Mouse (Mus musculus) Patski (cell line): ENCODE results near the gene Usp47. TPM values are rescaled to one million over a fixed set of nuclear protein-coding genes. Genes with fewer than 3 reads are reported as not detected.
"Not testable (repeated sequence)": the region's sequence is repeated elsewhere in the genome, so short reads cannot be mapped to it uniquely, and the experiment has no call there.

Experiments
- ATAC-seq: fragments of 100-300 bp; one replicate; pipeline ENCODE4 v1.8.0; 2021
- CTCF ChIA-PET: fragments of 350-600 bp; sonication (Branson Sonifier 250); formaldehyde crosslinking; loops from one replicate; lab custom pipeline; 2022; ENCODE audit warnings: inconsistent platforms; lab: Charles Lee
- POLR2A ChIA-PET: fragments of 350-600 bp; sonication (Branson Sonifier 250); formaldehyde crosslinking; loops from one replicate; lab custom pipeline; 2022; ENCODE audit warnings: antibody characterized with exemption, inconsistent platforms; lab: Charles Lee
- DNase-seq: peaks from one replicate; pipeline ENCODE4 v3.0.0-alpha.2; 2011; ENCODE audit warnings: low read depth, low spot score
- H3K27me3 ChIP-seq: fragments of 371-371 bp; one replicate; pipeline ENCODE4 v1.5.1; 2021
- CTCF ChIP-seq: fragments of 100-300 bp; IDR thresholded peaks from one replicate; pipeline ENCODE4 v1.5.1; 2021
- in situ Hi-C: fragments of 300-500 bp; cut with MboI; formaldehyde crosslinking; loops from 3 replicates; pipeline ENCODE4 v1.11.1; 2018; ENCODE audit warnings: low pct_unique_long_range_greater_than_20kb, mixed read lengths
- polyA plus RNA-seq: library from polyadenylated mRNA; unstranded; gene quantifications from one replicate; pipeline ENCODE4 v1.2.3, GENCODE M21; 2021

Gene Usp47
- polyA plus RNA-seq, 1 experiment from 2014 or later: 79.3 TPM

DNA sequence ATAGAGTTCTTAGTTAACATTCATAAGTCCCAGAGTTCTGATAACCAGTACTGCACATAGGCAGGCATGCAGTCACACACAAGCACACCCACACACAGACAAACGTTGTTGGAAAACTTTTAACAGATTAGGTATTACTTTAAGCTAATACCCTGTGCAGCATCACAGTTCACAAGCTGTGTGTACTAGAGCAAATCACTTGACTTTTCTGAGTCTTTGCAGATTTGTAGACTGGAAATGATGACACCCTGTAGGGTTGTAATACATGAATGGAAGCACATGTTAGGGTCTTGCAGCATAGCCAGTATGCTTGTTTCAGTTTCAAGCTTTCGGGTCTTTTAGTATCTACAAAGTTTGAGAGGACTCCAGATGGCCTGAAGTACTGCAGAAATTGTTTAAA, 60.9 kb downstream of the Usp47 start:
- ChIA-PET POLR2A (interaction anchor here (0.6 kb wide), 1 partner anchor 102 kb away, joined by 3 read pairs; no protein-coding TSS in a partner anchor), CTCF (interaction anchor here (1.0 to 2.8 kb wide), 5 partner anchors 9 to 284 kb away, joined by 3 to 21 read pairs (median 4); no protein-coding TSS in a partner anchor)
- in situ Hi-C loops: loop anchor here (5.0 kb wide), 1 partner anchor 93 kb away; no protein-coding TSS in a partner anchor
- no peak for TF ChIP-seq CTCF
- ATAC-seq: no peak
- no peak for DNase-seq
- no peaks in the 10 kb centered on the region for H3K27me3 ChIP-seq

DNA sequence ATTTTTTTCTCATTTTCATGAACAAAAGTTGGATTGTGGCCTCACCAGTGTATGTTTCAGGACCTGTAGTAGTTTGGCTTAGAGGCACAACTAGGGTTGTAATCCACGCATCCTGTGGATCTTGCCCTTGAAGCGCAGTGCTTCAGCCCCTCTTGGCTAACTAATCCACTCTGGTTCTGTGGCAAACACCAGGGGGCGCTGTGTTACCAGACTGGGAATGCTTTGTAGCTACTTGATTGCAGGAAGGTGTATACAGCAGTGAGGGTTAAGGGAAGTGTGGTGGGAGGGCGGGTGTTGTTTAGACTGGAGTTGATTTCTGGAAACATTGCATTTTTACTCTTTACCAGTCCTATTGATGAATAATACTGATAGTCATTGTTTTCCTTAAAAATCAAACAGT, 61.8 kb downstream of the Usp47 start:
- TF ChIP-seq CTCF: peak; percentile 83
- ATAC-seq: no peak
- peak; percentile 20 for DNase-seq
- no peaks in the 10 kb centered on the region for H3K27me3 ChIP-seq
- CTCF ChIA-PET: interaction anchor here (0.9 to 2.8 kb wide), 12 partner anchors 10 to 284 kb away, joined by 3 to 21 read pairs (median 4); no protein-coding TSS in a partner anchor
- in situ Hi-C loops: loop anchor here (5.0 kb wide), 1 partner anchor 287 kb away; no protein-coding TSS in a partner anchor
- POLR2A ChIA-PET: no interaction called here

DNA sequence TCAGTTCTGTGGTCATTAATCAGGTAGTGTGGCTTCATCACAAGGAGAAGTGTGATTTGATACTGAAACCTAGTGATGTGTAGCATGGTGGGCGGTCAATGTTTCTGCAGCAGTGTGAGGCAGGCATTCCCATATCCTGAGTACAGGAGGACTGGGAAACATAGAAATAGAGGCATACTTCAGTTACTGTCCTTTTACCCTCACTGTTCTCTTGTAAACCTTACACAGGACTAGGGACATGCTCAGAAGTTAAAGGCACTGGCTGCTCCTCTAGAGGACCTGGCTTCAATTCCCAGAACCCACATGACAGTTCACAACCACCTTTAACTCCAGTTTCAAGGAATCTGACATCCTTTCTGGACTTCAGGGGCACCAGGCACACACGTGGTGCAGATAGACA, 62.9 kb downstream of the Usp47 start:
- ATAC-seq: no peak
- in situ Hi-C loops: loop anchor here (5.0 kb wide), 1 partner anchor 286 kb away; no protein-coding TSS in a partner anchor
- no peak for TF ChIP-seq CTCF
- no peaks in the 10 kb centered on the region for H3K27me3 ChIP-seq
- DNase-seq: no peak
- ChIA-PET CTCF (interaction anchor here (1.0 to 2.8 kb wide), 8 partner anchors 8 to 93 kb away, joined by 3 to 21 read pairs (median 4); no protein-coding TSS in a partner anchor), POLR2A (interaction anchor here (0.6 kb wide), 1 partner anchor 12 kb away, joined by 3 read pairs; no protein-coding TSS in a partner anchor)

DNA sequence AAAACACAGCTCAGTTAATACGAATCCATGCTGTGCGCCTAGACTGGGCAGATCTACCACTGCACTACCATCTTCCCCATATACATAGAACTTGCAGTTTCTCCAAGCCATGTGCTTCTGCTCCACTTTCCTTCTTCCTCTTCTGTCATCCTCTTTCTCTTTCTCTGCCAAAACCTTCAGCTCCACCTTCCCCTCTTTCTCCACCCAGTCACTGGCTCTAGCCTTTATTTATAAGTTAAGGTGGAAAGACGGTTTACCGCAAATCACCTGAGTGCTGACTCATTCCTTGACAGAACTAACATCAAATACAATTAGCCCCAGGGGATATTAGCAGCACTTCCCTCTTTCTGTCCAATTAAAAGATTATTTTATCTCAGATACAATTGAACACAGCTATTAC, 71.6 kb downstream of the Usp47 start:
- in situ Hi-C loops, H3K27me3 ChIP-seq, DNase-seq, POLR2A ChIA-PET, ATAC-seq: not testable (repeated sequence)
- CTCF ChIA-PET: interaction anchor here (1.0 to 1.7 kb wide), 2 partner anchors 9 to 12 kb away, joined by 4 to 5 read pairs; no protein-coding TSS in a partner anchor

DNA sequence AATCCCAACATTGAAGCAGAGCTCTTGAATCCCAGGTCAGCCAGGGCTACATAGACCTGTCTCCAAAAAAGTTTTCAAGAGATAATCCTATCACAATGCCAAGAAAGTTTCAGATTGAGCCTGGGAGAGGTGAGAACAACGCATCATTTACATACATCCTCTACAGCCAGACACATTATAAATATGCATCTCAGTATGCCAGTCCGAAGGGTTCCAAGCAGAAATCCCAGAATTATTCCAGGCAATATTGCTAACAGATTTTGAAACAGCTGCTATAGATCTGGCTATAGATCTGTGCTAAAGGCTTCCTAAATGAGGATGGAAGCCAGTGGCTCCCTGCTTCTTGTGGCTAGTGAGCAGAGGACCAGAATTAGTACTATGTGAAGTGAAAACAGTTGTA, 77.6 kb downstream of the Usp47 start:
- no peaks in the 10 kb centered on the region for H3K27me3 ChIP-seq
- ATAC-seq (no peak), DNase-seq (no peak)
- no peak for TF ChIP-seq CTCF
- in situ Hi-C loops: no loop called here
- ChIA-PET CTCF (interaction anchor here (1.2 to 1.6 kb wide), 3 partner anchors 8 to 39 kb away, joined by 3 to 4 read pairs (median 3); no protein-coding TSS in a partner anchor), POLR2A (no interaction called here)

DNA sequence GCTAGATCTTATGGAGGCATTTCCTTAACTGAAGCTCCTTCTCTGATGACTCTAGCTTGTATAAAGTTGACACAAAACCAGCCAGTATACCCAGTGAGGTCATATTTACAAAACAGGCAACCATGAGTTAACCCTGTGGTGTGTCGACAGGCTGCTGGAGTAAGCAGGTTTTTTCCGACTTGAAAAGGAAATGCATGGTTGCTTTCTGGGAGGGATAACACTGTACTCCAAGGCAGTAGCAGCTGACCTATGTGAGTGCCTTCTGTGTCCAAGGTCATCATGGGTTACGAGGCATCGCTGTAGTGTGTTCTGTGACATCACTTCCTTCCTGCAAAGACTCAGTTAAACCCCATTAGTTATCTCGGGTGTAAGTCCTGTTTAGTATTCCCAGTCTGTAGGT, 79.6 kb downstream of the Usp47 start:
- no peak for TF ChIP-seq CTCF
- H3K27me3 ChIP-seq: no peaks in the 10 kb centered on the region
- DNase-seq (no peak), ATAC-seq (no peak)
- ChIA-PET POLR2A (no interaction called here), CTCF (interaction anchor here (1.1 to 1.6 kb wide), 2 partner anchors 12 to 77 kb away, joined by 3 to 5 read pairs; no protein-coding TSS in a partner anchor)
- in situ Hi-C loops: no loop called here

DNA sequence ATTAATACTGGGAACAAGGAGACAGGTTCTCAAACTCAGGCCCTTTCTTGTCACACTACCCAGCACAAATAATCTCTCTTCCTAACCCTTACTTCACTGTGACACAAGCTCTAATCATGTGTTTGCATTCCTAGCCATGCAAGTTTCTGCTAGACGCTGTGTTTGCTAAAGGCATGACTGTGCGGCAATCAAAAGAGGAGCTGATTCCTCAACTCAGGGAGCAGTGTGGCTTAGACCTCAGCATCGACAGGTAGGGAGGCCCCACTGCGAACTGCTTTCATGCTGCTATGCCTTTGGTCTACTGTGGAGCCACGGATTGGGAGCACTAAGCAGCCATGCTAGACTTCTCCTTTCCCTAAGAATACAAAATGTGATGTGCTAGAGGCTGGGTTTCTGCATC, 80.5 kb downstream of the Usp47 start:
- in situ Hi-C loops: no loop called here
- ATAC-seq (no peak), DNase-seq (no peak)
- POLR2A ChIA-PET: no interaction called here
- H3K27me3 ChIP-seq: no peaks in the 10 kb centered on the region
- CTCF ChIA-PET: interaction anchor here (1.4 to 1.6 kb wide), 2 partner anchors 11 to 50 kb away, joined by 3 to 5 read pairs; no protein-coding TSS in a partner anchor
- no peak for TF ChIP-seq CTCF

DNA sequence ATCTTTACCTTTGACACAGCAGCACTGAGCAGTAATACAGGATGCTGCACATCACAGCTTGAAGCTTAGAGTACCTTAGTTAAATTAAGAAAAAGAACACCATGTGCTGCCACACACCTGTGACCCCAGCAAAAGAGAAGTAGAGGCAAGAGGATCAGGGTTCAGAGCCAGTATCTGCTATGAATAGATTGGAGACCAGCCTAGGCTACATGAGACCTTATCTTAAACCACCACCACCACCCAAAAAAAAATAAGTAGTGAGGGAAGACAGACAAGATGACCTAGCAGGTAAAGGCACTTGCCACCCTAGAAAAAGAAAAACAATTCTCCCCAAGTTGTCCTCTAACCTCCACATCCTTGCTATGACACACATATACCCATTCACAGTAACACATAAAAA, 85.5 kb downstream of the Usp47 start:
- POLR2A ChIA-PET: no interaction called here
- CTCF ChIA-PET: interaction anchor here (0.8 to 2.7 kb wide), 6 partner anchors 8 to 71 kb away, joined by 3 to 7 read pairs (median 4); no protein-coding TSS in a partner anchor
- H3K27me3 ChIP-seq: no peaks in the 10 kb centered on the region
- ATAC-seq: no peak
- TF ChIP-seq CTCF: no peak
- no peak for DNase-seq
- in situ Hi-C loops: no loop called here

DNA sequence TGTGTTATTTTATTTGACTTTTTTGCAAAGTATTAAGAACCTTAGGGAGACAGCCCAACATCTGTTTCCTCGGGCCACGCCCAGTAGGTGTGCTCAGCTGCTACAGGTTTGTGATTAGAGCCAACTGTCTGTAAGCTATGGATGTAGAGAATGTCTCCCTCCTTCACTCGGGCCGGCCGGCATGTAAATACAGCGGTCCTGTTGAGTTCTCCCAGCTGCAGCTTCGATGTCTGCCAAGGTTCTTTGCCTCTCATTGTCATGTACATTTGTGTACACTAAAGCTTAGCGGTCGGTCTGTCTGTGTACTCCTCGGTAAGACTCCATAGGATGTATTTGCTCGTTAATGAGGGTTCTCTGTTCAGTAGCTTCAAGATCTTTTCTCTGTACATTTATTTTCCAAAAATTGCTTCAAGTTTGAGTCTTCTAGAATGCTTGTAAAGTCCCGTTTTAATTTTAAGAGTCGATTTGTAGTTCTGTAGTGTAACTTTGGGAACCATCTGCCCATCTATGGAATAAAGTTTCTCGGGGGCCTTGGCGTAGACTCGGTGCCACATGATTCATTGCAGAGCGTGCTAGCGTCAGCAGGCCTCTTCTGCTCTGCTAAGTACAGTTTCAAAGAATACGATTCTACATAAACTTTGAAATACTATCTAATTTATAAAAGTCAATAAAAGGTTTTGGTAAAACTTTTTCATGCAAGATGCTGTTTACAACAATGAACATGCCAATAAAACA, 87.5 kb downstream of the Usp47 start:
- DNase-seq: no peak
- no peak for ATAC-seq
- ChIA-PET CTCF (interaction anchor here (1.5 to 1.8 kb wide), 2 partner anchors 12 to 25 kb away, joined by 4 to 5 read pairs; no protein-coding TSS in a partner anchor), POLR2A (no interaction called here)
- H3K27me3 ChIP-seq: no peaks in the 10 kb centered on the region
- in situ Hi-C loops: no loop called here
- no peak for TF ChIP-seq CTCF

DNA sequence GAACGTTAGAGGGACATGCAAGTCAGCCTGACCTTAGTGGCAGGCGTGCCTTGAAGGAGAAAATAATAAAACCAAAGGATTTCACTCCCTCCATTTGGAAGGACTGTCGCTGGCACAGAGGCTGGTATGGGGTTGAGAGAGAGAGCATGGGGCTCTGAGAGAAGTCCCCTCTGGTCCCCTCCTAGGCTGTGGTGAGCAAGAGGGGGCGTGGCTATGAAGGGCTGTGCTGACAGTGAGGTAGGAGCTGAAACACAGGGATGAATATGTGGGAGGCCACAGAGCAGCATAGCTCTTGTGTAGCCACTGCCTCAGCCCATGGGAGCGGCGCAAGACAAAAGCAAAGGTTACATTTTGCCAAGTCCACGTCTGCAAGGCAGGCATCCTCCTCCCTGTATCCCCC, 94.2 kb downstream of the Usp47 start:
- ChIA-PET POLR2A (no interaction called here), CTCF (interaction anchor here (1.8 kb wide), 1 partner anchor 9 kb away, joined by 3 read pairs; no protein-coding TSS in a partner anchor)
- no peak for ATAC-seq
- in situ Hi-C loops: no loop called here
- TF ChIP-seq CTCF: no peak
- H3K27me3 ChIP-seq: no peaks in the 10 kb centered on the region
- DNase-seq: no peak

DNA sequence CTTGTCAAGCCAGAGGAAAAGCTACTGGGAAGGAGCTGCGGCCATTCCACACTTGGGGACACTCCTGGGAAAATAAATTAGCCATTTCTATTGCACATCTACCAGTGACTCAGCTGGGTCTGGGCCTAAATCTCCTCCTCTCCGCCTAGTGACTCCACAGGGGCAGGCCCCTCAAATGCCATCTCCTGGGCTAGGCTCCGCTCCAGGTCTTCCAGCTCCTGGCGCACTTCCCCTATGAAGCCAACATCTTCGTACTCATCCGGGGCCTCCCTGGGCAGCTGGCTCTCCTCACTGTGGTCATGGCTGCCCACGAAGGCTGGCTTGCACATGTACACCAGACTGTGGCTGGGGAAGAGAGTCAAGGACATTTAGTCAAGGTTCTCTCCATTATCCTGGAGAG, 94.8 kb downstream of the Usp47 start:
- in situ Hi-C loops: no loop called here
- ChIA-PET POLR2A (no interaction called here), CTCF (interaction anchor here (1.8 kb wide), 1 partner anchor 10 kb away, joined by 3 read pairs; no protein-coding TSS in a partner anchor)
- DNase-seq (peak; percentile 19), ATAC-seq (no peak)
- TF ChIP-seq CTCF: no peak
- H3K27me3 ChIP-seq: no peaks in the 10 kb centered on the region
